Mouse (Mus musculus) adrenal gland, postnatal 14 days (tissue): ENCODE measurements around the gene Ceacam10. TPM values are rescaled to one million over a fixed set of nuclear protein-coding genes. Genes with fewer than 3 reads are reported as not detected.

Source experiments
- total RNA-seq: library from RNA; stranded (reverse); gene quantifications from 2 replicates; pipeline ENCODE4 v1.2.3, GENCODE M21; 2021

Ceacam10 gene
- total RNA-seq, 1 experiment from 2014 or later: 0.93 TPM

Other genes starting within 250 kb of the Ceacam10 start
- gene Irgq, start 246.5 kb upstream of the Ceacam10 start, total RNA-seq: 18.9 and 20.4 TPM in 2 replicates
- gene Pinlyp, start 231.1 kb upstream of the Ceacam10 start, total RNA-seq: not detected in 2 replicates
- 38.5 and 47.0 TPM in 2 replicates for gene Xrcc1, start 230.9 kb upstream of the Ceacam10 start, total RNA-seq
- gene Ethe1, start 189.7 kb upstream of the Ceacam10 start, total RNA-seq: 21.3 and 24.9 TPM in 2 replicates
- gene Zfp575, start 189.6 kb upstream of the Ceacam10 start, total RNA-seq: 0.48 and 0.94 TPM in 2 replicates
- 3.2 and 4.3 TPM in 2 replicates for gene Phldb3, start 166.4 kb upstream of the Ceacam10 start, total RNA-seq
- 0.38 and 0.59 TPM in 2 replicates for gene Lypd3, start 140.7 kb upstream of the Ceacam10 start, total RNA-seq
- not detected in 2 replicates for gene Tex101, start 100.5 kb upstream of the Ceacam10 start, total RNA-seq
- gene BC049730, start 68.0 kb upstream of the Ceacam10 start, total RNA-seq: not detected in 2 replicates
- not detected in 2 replicates for gene Gm4763, start 50.3 kb upstream of the Ceacam10 start, total RNA-seq
- 0.49 and 0.63 TPM in 2 replicates for gene Cd177, start 16.9 kb upstream of the Ceacam10 start, total RNA-seq
- 1.4 TPM in 1 of 2 replicates, not detected in the other for gene Gm9844, start 85.0 kb downstream of the Ceacam10 start, total RNA-seq
- gene Lypd4, start 92.7 kb downstream of the Ceacam10 start, total RNA-seq: not detected in 2 replicates
- gene Dmrtc2, start 92.9 kb downstream of the Ceacam10 start, total RNA-seq: not detected in 2 replicates
- gene Rps19, start 107.2 kb downstream of the Ceacam10 start, total RNA-seq: 750 and 933 TPM in 2 replicates
- gene Cd79a, start 120.2 kb downstream of the Ceacam10 start, total RNA-seq: 6.0 and 35.0 TPM in 2 replicates
- 94.9 and 164 TPM in 2 replicates for gene Arhgef1, start 125.7 kb downstream of the Ceacam10 start, total RNA-seq
- gene Gm4881, start 167.3 kb downstream of the Ceacam10 start, total RNA-seq: not detected in 2 replicates
- gene Rabac1, start 195.5 kb downstream of the Ceacam10 start, total RNA-seq: 212 and 238 TPM in 2 replicates
- 35.6 and 39.8 TPM in 2 replicates for gene Atp1a3, start 228.8 kb downstream of the Ceacam10 start, total RNA-seq